Mouse (Mus musculus) heart, postnatal 0 days (tissue): ENCODE results near the gene Adat3.

Source experiments
- CTCF ChIP-seq: IDR thresholded peaks from 2 replicates; pipeline ENCODE4 v1.5.1; 2016; ENCODE audit warnings: antibody characterized with exemption, control low read depth, low read depth
- EP300 ChIP-seq: IDR thresholded peaks from 2 replicates; pipeline ENCODE4 v1.6.1; 2016; ENCODE audit warnings: antibody characterized with exemption, low read depth

GRCm38 (mm10) chr10:80655406-80656129 lies 52.9 kb downstream of the Adat3 start:
- no peak for TF ChIP-seq CTCF
- TF ChIP-seq EP300 = no peak
